Mouse (Mus musculus): ENCODE data around the gene Atp5d.

- no peak for TF ChIP-seq EP300 (IDR thresholded peaks at IDR 0.05; ENCODE audit: low read depth)
- no peak for TF ChIP-seq CTCF (IDR thresholded peaks at IDR 0.05; ENCODE audit: low read depth)
Measured at GRCm38 (mm10) chr10:80180288-80180687, 41.9 kb downstream of the Atp5d start.
